Mouse (Mus musculus) WW6 (cell line): ENCODE measurements around the gene Ier3.

Experiments
- DNase-seq: peaks from one replicate; pipeline ENCODE4 v3.0.0-alpha.2; 2013; ENCODE audit warnings: low read depth, low spot score

The Ier3 gene

DNA sequence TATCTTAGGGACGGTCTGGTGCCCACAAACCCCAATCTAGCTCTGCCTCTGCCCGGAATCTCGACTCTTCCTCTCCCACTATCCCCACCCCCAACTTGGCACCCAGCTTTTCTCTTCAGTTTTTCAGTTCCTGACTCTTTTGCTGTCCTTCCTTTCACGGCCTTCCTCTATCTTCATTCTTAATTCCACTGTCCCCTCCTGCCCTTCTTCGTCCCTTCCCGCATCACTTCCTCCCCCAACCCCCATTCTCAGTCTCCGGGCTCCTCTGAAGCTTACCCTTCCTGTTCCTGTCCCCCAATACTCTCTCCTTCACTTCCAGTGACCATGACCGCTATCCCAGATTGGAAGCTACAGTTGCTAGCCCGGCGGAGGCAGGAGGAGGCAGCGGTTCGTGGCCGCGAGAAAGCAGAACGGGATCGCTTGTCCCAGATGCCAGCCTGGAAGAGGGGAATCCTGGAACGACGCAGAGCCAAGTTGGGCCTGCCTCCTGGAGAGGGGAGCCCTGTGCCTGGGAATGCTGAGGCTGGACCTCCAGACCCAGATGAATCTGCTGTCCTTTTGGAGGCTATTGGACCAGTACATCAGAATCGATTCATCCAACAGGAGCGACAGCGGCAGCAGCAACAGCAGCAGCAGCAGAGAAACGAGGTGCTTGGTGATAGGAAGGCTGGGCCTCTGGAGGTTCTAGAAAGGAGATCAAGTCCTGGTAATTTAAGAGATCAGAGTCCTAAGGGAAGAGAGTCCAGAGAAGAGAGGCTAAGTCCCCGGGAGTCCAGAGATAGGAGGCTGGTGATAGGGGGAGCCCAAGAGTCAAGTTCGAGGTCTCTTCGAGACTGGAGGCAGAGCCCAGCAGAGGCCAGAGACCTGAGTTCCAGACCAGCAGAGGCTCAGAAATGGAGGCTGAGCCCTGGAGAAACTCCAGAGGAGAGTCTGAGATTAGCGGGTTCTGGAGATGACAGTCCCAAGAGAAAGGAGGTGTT, 45.7 kb downstream of the Ier3 start:
- DNase-seq, result no peak

- DNase-seq, result no peak
Observed at GRCm38 (mm10) chr17:35868165-35868820, 46.8 kb downstream of the Ier3 start.

DNA sequence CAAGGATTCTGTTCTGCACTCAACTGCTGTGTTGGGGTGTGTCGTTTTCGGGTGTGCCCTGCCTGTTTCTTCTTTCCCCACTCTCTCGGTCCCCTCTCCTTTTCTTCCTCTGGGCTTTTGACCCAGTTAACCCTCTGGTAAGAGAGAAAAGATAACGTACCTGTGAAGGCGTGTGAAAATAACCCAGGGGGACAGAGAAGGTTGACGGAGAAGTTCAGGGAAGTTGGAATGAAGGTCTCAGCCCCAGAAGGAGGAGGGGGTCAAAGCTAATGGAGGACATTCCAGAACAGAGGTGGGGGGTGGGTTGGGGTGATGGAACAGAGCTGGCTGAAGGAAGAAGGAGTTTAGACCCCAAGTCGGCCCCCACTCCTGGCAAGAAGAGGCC, 47.5 kb downstream of the Ier3 start:
- DNase-seq, result no peak

- DNase-seq, result no peak
Observed at GRCm38 (mm10) chr17:35869346-35870067, 48.0 kb downstream of the Ier3 start.

GRCm38 (mm10) chr17:35870151-35870883, 48.8 kb downstream of the Ier3 start:
- DNase-seq, result no peak

DNA sequence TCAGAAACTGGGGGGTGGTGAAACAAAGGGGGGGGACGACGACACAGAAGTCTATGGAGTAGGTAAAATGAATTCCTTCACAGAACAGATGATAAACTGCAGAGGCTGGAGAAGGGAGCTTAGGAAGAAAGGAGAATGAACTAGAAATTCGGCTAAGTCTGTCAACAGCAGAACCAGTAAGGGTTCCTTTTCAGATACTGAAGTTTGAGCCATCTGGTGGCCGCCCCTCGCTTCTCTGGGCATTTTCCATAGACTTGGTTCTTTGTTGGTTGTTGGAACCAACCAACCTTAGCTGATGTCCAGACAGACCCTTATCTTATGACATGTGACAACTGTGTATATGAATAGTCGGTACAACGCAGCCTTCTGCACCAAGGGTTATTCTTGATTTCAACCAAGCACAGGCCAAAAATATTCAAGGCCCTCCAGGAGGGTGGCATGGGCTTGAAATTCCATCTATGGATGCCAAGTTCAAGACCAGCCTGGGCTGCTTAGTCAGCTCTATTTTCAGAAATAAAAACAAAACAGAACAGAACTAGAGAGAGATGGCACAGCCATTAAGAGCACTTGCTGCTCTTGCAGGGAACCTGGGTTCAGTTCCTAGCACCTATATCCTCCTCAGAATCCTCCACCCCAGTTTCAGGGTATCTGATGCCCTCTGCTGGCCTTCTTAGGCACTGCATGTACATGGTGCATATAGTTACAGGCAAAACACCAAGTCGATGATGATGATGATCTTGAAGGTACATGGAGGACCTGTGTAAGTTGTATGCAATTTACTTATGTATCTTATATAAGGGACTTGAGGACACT, 49.6 kb downstream of the Ier3 start:
- no peak for DNase-seq
